Mouse (Mus musculus) liver, embryonic 14.5 days (tissue): Measurements from ENCODE around the gene Trio.

Experiments
- CTCF ChIP-seq: IDR thresholded peaks from 2 replicates; pipeline ENCODE4 v1.5.1; 2016; ENCODE audit warnings: antibody characterized with exemption, low read depth, control low read depth
- EP300 ChIP-seq: IDR thresholded peaks from 2 replicates; pipeline ENCODE4 v1.6.1; 2016; ENCODE audit warnings: antibody characterized with exemption, low read depth

- TF ChIP-seq CTCF (no peak), EP300 (no peak)
Observed at GRCm38 (mm10) chr15:27802243-27802642, 223.4 kb downstream of the Trio start.
